Mouse (Mus musculus): ENCODE measurements around the gene Sh3rf3. TPM values are rescaled to one million over a fixed set of nuclear protein-coding genes. Genes with fewer than 3 reads are reported as not detected.

The Sh3rf3 gene
- polyA plus RNA-seq, 1 experiment from 2014 or later, result 2.0 TPM

GRCm38 (mm10) chr10:59072827-59073226, 259.7 kb downstream of the Sh3rf3 start:
- H3K9me3 ChIP-seq (ENCODE audit: low read length), result no peaks in the 10 kb centered on the region
- H3K36me3 ChIP-seq (ENCODE audit: insufficient read depth, low read length), result no peaks in the 10 kb centered on the region
- DNase-seq (ENCODE audit: low spot score) (no peak), ATAC-seq (no peak)
- no peak overlapping the region for H3K4me2 ChIP-seq (replicated peaks; ENCODE audit: low read depth, low read length)
- H3K27me3 ChIP-seq (replicated peaks; ENCODE audit: insufficient read depth, low read length), result no peaks in the 10 kb centered on the region
- no peak overlapping the region for H3K4me3 ChIP-seq (ENCODE audit: low read depth, low read length)
- TF ChIP-seq EP300 (IDR thresholded peaks at IDR 0.05) (no peak), CTCF (IDR thresholded peaks at IDR 0.05) (no peak)
- WGBS, result 23% methylated on average over 4 of the region's 4 CpGs
- no peak overlapping the region for H3K9ac ChIP-seq (replicated peaks; ENCODE audit: low read depth)
- H3K27ac ChIP-seq (ENCODE audit: low read length), result no peak overlapping the region
- no peaks in the 10 kb centered on the region for H3K4me1 ChIP-seq (ENCODE audit: insufficient read depth, low read depth, low read length)

DNA sequence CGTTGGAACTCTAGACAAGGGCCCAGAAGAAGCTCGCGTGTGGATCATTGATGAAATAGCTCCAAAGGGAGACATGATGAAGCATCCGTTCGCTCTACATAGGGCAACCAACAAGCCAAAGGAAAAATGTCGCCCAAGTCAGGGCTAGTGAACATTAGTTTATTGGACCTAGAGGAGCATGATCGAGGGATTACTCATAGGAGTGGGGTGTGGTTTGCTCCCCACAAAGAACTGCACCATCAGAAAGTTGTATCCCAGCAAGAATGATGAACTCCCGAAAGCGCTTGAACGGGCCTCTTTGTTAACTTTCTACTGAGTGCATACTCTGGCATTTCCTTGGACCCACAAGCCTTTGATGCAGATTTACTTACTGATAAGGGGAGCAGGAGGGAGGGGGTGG, 263.5 kb downstream of the Sh3rf3 start:
- ATAC-seq, result no peak
- TF ChIP-seq EP300 (IDR thresholded peaks at IDR 0.05), result no peak
- TF ChIP-seq CTCF (IDR thresholded peaks at IDR 0.05), result no peak
- no peaks in the 10 kb centered on the region for H3K4me1 ChIP-seq (ENCODE audit: insufficient read depth, low read depth, low read length)
- WGBS, result 66% methylated on average over 10 of the region's 10 CpGs
- DNase-seq (ENCODE audit: low spot score), result no peak
- no peaks in the 10 kb centered on the region for H3K27me3 ChIP-seq (replicated peaks; ENCODE audit: insufficient read depth, low read length)
- no peak overlapping the region for H3K4me3 ChIP-seq (ENCODE audit: low read depth, low read length)
- H3K27ac ChIP-seq (ENCODE audit: low read length), result no peak overlapping the region
- H3K36me3 ChIP-seq (ENCODE audit: insufficient read depth, low read length), result no peaks in the 10 kb centered on the region
- H3K9ac ChIP-seq (replicated peaks; ENCODE audit: low read depth), result no peak overlapping the region
- no peak overlapping the region for H3K4me2 ChIP-seq (replicated peaks; ENCODE audit: low read depth, low read length)
- H3K9me3 ChIP-seq (ENCODE audit: low read length), result no peaks in the 10 kb centered on the region

GRCm38 (mm10) chr10:59077909-59078308, 264.8 kb downstream of the Sh3rf3 start:
- WGBS, result 72% methylated on average over 10 of the region's 10 CpGs
- Histone ChIP-seq H3K9ac (replicated peaks; ENCODE audit: low read depth) (no peak overlapping the region), H3K4me2 (replicated peaks; ENCODE audit: low read depth, low read length) (no peak overlapping the region), H3K9me3 (ENCODE audit: low read length) (no peaks in the 10 kb centered on the region), H3K36me3 (ENCODE audit: insufficient read depth, low read length) (no peaks in the 10 kb centered on the region), H3K4me1 (ENCODE audit: insufficient read depth, low read depth, low read length) (no peaks in the 10 kb centered on the region), H3K27ac (ENCODE audit: low read length) (no peak overlapping the region), H3K27me3 (replicated peaks; ENCODE audit: insufficient read depth, low read length) (no peaks in the 10 kb centered on the region), H3K4me3 (ENCODE audit: low read depth, low read length) (no peak overlapping the region)
- ATAC-seq, result no peak
- no peak for TF ChIP-seq EP300 (IDR thresholded peaks at IDR 0.05)
- TF ChIP-seq CTCF (IDR thresholded peaks at IDR 0.05), result no peak
- DNase-seq (ENCODE audit: low spot score), result no peak

DNA sequence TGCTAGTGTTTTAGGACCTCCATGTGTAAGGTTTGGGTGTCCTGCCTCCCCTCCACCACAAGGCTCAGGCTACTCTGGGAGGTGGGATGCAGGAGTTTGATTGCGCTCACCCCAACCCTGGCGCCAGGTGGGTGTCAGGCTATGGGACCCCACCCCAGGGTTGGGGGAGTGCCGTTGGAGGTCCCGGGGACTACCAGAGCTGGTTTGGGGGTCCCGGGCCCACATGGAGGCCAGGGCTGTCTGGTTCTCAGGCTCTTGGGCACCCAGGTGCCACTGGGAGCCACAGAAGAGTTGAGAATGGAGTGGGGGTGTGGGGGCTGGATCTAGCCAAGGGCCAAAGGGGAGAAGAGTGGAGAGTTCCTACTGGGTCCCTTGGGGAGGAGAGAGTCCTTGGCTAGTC, 272.4 kb downstream of the Sh3rf3 start:
- no peaks in the 10 kb centered on the region for H3K36me3 ChIP-seq (ENCODE audit: insufficient read depth, low read length)
- no peak overlapping the region for H3K27ac ChIP-seq (ENCODE audit: low read length)
- ATAC-seq, result no peak
- WGBS, result 94% methylated on average over 5 of the region's 5 CpGs
- no peak for DNase-seq (ENCODE audit: low spot score)
- no peaks in the 10 kb centered on the region for H3K27me3 ChIP-seq (replicated peaks; ENCODE audit: insufficient read depth, low read length)
- no peaks in the 10 kb centered on the region for H3K4me1 ChIP-seq (ENCODE audit: insufficient read depth, low read depth, low read length)
- TF ChIP-seq CTCF (IDR thresholded peaks at IDR 0.05), result no peak
- TF ChIP-seq EP300 (IDR thresholded peaks at IDR 0.05), result no peak
- H3K9me3 ChIP-seq (ENCODE audit: low read length), result no peaks in the 10 kb centered on the region
- H3K9ac ChIP-seq (replicated peaks; ENCODE audit: low read depth), result no peak overlapping the region
- no peak overlapping the region for H3K4me3 ChIP-seq (ENCODE audit: low read depth, low read length)
- H3K4me2 ChIP-seq (replicated peaks; ENCODE audit: low read depth, low read length), result no peak overlapping the region

GRCm38 (mm10) chr10:59086578-59086977, 273.4 kb downstream of the Sh3rf3 start:
- Histone ChIP-seq H3K4me1 (ENCODE audit: insufficient read depth, low read depth, low read length) (no peaks in the 10 kb centered on the region), H3K4me2 (replicated peaks; ENCODE audit: low read depth, low read length) (no peak overlapping the region), H3K36me3 (ENCODE audit: insufficient read depth, low read length) (no peaks in the 10 kb centered on the region), H3K4me3 (ENCODE audit: low read depth, low read length) (no peak overlapping the region), H3K9me3 (ENCODE audit: low read length) (no peaks in the 10 kb centered on the region), H3K27me3 (replicated peaks; ENCODE audit: insufficient read depth, low read length) (no peaks in the 10 kb centered on the region), H3K9ac (replicated peaks; ENCODE audit: low read depth) (no peak overlapping the region), H3K27ac (ENCODE audit: low read length) (no peak overlapping the region)
- ATAC-seq (no peak), DNase-seq (ENCODE audit: low spot score) (no peak)
- WGBS, result 84% methylated on average over 5 of the region's 5 CpGs
- TF ChIP-seq EP300 (IDR thresholded peaks at IDR 0.05) (no peak), CTCF (IDR thresholded peaks at IDR 0.05) (no peak)

- 62% methylated on average over 14 of the region's 14 CpGs for WGBS
- H3K4me1 ChIP-seq (ENCODE audit: insufficient read depth, low read depth, low read length), result no peaks in the 10 kb centered on the region
- ATAC-seq (peak; percentile 44), DNase-seq (ENCODE audit: low spot score) (peak; percentile 16)
- no peak overlapping the region for H3K9ac ChIP-seq (replicated peaks; ENCODE audit: low read depth)
- TF ChIP-seq CTCF (IDR thresholded peaks at IDR 0.05) (no peak), EP300 (IDR thresholded peaks at IDR 0.05) (no peak)
- H3K4me2 ChIP-seq (replicated peaks; ENCODE audit: low read depth, low read length), result no peak overlapping the region
- H3K4me3 ChIP-seq (ENCODE audit: low read depth, low read length), result no peak overlapping the region
- H3K36me3 ChIP-seq (ENCODE audit: insufficient read depth, low read length), result no peaks in the 10 kb centered on the region
- no peaks in the 10 kb centered on the region for H3K27me3 ChIP-seq (replicated peaks; ENCODE audit: insufficient read depth, low read length)
- no peak overlapping the region for H3K27ac ChIP-seq (ENCODE audit: low read length)
- no peaks in the 10 kb centered on the region for H3K9me3 ChIP-seq (ENCODE audit: low read length)
These were observed 276.9 kb downstream of the Sh3rf3 start for GRCm38 (mm10) chr10:59089861-59090621.
